Mouse (Mus musculus) cerebellum, adult 2 months (tissue): ENCODE measurements around the gene 4930556J24Rik.

Source experiments
- CTCF ChIP-seq: fragments of 200-500 bp; IDR thresholded peaks from 2 replicates; pipeline ENCODE4 v1.5.1; 2011; ENCODE audit warnings: low read depth, mild to moderate bottlenecking, control low read depth, low read length, moderate library complexity, borderline replicate concordance; ENCODE audit not compliant: insufficient read depth
- POLR2A ChIP-seq: fragments of 200-500 bp; IDR thresholded peaks from 2 replicates; pipeline ENCODE4 v1.6.1; 2011; ENCODE audit warnings: low read length, control low read depth, borderline replicate concordance; ENCODE audit not compliant: insufficient read depth

DNA sequence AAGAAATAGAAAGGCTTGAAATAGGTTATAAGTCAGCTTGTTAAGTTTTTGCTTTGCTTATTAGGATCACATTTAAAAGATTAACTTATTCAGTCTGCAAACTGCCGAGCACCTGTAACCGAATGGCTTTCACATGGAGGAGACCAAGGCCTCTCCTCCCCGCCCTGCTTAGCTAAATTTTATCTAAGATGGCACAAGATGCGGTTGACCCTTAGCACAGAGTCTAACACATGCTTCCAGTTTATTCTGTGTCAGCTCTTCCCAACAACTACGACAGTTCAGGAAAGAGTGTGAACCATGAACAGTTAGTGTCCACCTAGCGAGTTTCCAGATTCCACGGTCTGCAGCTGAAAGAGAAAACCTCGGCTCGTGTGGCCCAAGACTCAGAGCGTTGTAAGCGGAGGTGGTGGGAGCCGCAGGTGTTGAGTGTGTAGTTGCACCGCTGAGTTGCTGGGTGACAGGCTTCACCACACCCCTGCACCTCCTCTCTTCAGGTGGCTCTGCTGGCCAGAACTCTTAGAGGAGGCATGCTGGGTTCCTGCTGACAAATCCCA, 39.2 kb downstream of the 4930556J24Rik start:
- no peak for TF ChIP-seq CTCF
- TF ChIP-seq POLR2A: no peak
